Mouse (Mus musculus) macrophage (primary cell): ENCODE measurements at regions not wholly inside any gene's neighbourhood (a gene's known extent, or its start where the extent isn't known, plus 50 kb on each side); places are given as distances from the start of the nearest gene placed in this dataset.

Source experiments
- H3K27ac ChIP-seq: fragments of 350-480 bp; formaldehyde crosslinking; 2 replicates; pipeline ENCODE4 v1.9.0; 2021
- H3K36me3 ChIP-seq: fragments of 350-480 bp; formaldehyde crosslinking; 2 replicates; pipeline ENCODE4 v1.9.0; 2021; ENCODE audit errors: inconsistent target
- H3K4me3 ChIP-seq: fragments of 350-480 bp; formaldehyde crosslinking; 2 replicates; pipeline ENCODE4 v1.9.0; 2021; ENCODE audit errors: inconsistent target
- H3K79me2 ChIP-seq: fragments of 350-480 bp; formaldehyde crosslinking; 2 replicates; pipeline ENCODE4 v1.9.0; 2021; ENCODE audit errors: inconsistent target
- WGBS: methylation state at CpG from one replicate; pipeline ENCODE4 v1.1.7; 2026; ENCODE audit warnings: inconsistent platforms; ENCODE audit not compliant: missing documents; 5-methylcytosine and 5-hydroxymethylcytosine counted together

DNA sequence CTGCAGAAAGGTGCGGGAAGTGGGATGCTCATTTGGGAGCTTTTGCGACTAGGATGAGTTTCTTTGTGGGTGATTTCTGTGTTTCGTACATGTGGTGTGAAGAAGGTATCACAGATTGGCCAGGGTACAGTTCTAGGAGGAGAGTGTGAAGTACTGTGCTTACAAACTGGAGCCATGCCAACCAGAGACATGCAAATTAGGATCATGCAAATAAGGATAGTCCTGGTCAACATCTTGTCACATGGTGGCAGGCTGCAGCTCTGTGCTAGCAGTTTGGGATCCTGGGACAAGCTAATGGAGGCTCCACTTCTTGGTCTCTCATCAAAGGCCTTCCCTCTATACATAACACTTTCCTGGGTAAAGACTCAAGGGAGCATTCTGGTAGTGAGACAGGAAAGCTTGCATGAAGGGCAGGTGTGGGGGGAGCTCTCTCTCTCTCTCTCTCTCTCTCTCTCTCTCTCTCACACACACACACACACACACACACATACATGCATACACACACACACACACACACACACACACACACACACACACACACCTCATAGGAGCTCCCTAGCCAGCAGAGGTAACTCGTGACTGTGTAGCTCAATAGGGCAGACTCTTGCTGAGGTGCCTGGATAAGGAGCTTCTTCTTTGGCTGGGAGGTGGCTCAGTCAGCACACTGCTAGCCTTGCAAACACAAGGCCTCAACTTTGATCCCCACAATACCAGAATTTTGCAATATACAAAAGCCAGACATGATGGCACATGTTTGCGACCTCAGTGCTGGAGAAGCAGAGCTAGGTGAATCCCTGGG, 177.1 kb upstream of the Ctnnb1 start:
- no peaks in the 10 kb centered on the region for H3K79me2 ChIP-seq
- H3K27ac ChIP-seq, result no peak overlapping the region
- no peaks in the 10 kb centered on the region for H3K36me3 ChIP-seq
- WGBS, result 89% methylated on average over 5 of the region's 5 CpGs
- no peak overlapping the region for H3K4me3 ChIP-seq

- H3K79me2 ChIP-seq, result no peaks in the 10 kb centered on the region
- H3K4me3 ChIP-seq, result no peak overlapping the region
- no peak overlapping the region for H3K27ac ChIP-seq
- H3K36me3 ChIP-seq, result no peaks in the 10 kb centered on the region
These were observed 174.9 kb upstream of the Ctnnb1 start for GRCm38 (mm10) chr9:120754151-120754550.

- Histone ChIP-seq H3K27ac (no peak overlapping the region), H3K36me3 (no peaks in the 10 kb centered on the region), H3K4me3 (no peak overlapping the region), H3K79me2 (no peaks in the 10 kb centered on the region)
- WGBS, result 85% methylated on average over 7 of the region's 7 CpGs
These were observed 173.5 kb upstream of the Ctnnb1 start for GRCm38 (mm10) chr9:120755486-120755885.

- Histone ChIP-seq H3K27ac (no peak overlapping the region), H3K4me3 (no peak overlapping the region), H3K36me3 (no peaks in the 10 kb centered on the region), H3K79me2 (no peaks in the 10 kb centered on the region)
- 92% methylated on average over 3 of the region's 3 CpGs for WGBS
These were observed 171.0 kb upstream of the Ctnnb1 start for GRCm38 (mm10) chr9:120758003-120758402.

- no peaks in the 10 kb centered on the region for H3K79me2 ChIP-seq
- no peak overlapping the region for H3K27ac ChIP-seq
- no peak overlapping the region for H3K4me3 ChIP-seq
- H3K36me3 ChIP-seq, result no peaks in the 10 kb centered on the region
- 87% methylated on average over 1 of the region's 1 CpGs for WGBS
These were observed 170.4 kb upstream of the Ctnnb1 start for GRCm38 (mm10) chr9:120758632-120759031.

- H3K36me3 ChIP-seq, result no peaks in the 10 kb centered on the region
- 53% methylated on average over 5 of the region's 5 CpGs for WGBS
- H3K4me3 ChIP-seq, result no peak overlapping the region
- no peak overlapping the region for H3K27ac ChIP-seq
- H3K79me2 ChIP-seq, result no peaks in the 10 kb centered on the region
These were observed 169.2 kb upstream of the Ctnnb1 start for GRCm38 (mm10) chr9:120759771-120760170.

GRCm38 (mm10) chr9:120763802-120764201, 165.2 kb upstream of the Ctnnb1 start:
- WGBS, result 94% methylated on average over 2 of the region's 2 CpGs
- no peaks in the 10 kb centered on the region for H3K36me3 ChIP-seq
- H3K79me2 ChIP-seq, result no peaks in the 10 kb centered on the region
- no peak overlapping the region for H3K27ac ChIP-seq
- no peak overlapping the region for H3K4me3 ChIP-seq

- WGBS, result 95% methylated on average over 9 of the region's 9 CpGs
- H3K79me2 ChIP-seq, result no peaks in the 10 kb centered on the region
- H3K4me3 ChIP-seq, result no peak overlapping the region
- no peak overlapping the region for H3K27ac ChIP-seq
- H3K36me3 ChIP-seq, result no peaks in the 10 kb centered on the region
These were observed 164.4 kb upstream of the Ctnnb1 start for GRCm38 (mm10) chr9:120764663-120765062.

DNA sequence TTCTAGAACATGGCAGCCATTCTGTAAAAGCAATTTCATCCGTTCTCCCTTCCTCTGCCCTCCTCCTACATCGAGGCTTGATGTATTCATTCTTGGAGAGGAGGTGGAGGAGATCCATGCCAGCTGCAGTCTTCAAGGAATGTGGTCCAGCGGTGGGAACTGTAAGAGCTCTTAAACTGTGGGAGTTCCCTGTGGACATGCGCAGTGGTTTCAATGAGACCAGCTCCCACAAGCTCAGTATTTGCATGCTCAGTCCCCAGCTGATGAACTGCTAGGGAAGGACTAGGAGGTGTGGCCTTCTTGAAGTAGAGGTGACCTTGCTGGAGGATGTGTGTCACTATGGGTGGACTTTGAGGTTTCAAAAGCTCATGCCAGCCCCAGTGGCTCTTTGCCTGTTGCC, 163.7 kb upstream of the Ctnnb1 start:
- no peak overlapping the region for H3K4me3 ChIP-seq
- H3K27ac ChIP-seq, result no peak overlapping the region
- no peaks in the 10 kb centered on the region for H3K36me3 ChIP-seq
- no peaks in the 10 kb centered on the region for H3K79me2 ChIP-seq
- 98% methylated on average over 4 of the region's 4 CpGs for WGBS

GRCm38 (mm10) chr9:120766881-120767280, 162.1 kb upstream of the Ctnnb1 start:
- Histone ChIP-seq H3K27ac (no peak overlapping the region), H3K79me2 (no peaks in the 10 kb centered on the region), H3K4me3 (no peak overlapping the region), H3K36me3 (no peaks in the 10 kb centered on the region)
- WGBS, result 93% methylated on average over 2 of the region's 2 CpGs

- Histone ChIP-seq H3K36me3 (no peaks in the 10 kb centered on the region), H3K27ac (no peak overlapping the region), H3K79me2 (no peaks in the 10 kb centered on the region), H3K4me3 (no peak overlapping the region)
- 89% methylated on average over 4 of the region's 4 CpGs for WGBS
These were observed 161.6 kb upstream of the Ctnnb1 start for GRCm38 (mm10) chr9:120767396-120767795.

- Histone ChIP-seq H3K4me3 (no peak overlapping the region), H3K27ac (no peak overlapping the region), H3K79me2 (no peaks in the 10 kb centered on the region), H3K36me3 (no peaks in the 10 kb centered on the region)
- WGBS, result 93% methylated on average over 8 of the region's 8 CpGs
These were observed 160.0 kb upstream of the Ctnnb1 start for GRCm38 (mm10) chr9:120769056-120769455.

GRCm38 (mm10) chr9:120769679-120770078, 159.3 kb upstream of the Ctnnb1 start:
- Histone ChIP-seq H3K79me2 (no peaks in the 10 kb centered on the region), H3K36me3 (no peaks in the 10 kb centered on the region)
- 91% methylated on average over 7 of the region's 7 CpGs for WGBS

GRCm38 (mm10) chr9:120770886-120771285, 158.1 kb upstream of the Ctnnb1 start:
- no peak overlapping the region for H3K27ac ChIP-seq
- 83% methylated on average over 1 of the region's 1 CpGs for WGBS
- no peaks in the 10 kb centered on the region for H3K36me3 ChIP-seq
- no peaks in the 10 kb centered on the region for H3K79me2 ChIP-seq
- H3K4me3 ChIP-seq, result no peak overlapping the region

More at GRCm38 (mm10) chr9:120769679-120770078, 159.3 kb upstream of the Ctnnb1 start:
- no peak overlapping the region for H3K4me3 ChIP-seq
- H3K27ac ChIP-seq, result no peak overlapping the region

DNA sequence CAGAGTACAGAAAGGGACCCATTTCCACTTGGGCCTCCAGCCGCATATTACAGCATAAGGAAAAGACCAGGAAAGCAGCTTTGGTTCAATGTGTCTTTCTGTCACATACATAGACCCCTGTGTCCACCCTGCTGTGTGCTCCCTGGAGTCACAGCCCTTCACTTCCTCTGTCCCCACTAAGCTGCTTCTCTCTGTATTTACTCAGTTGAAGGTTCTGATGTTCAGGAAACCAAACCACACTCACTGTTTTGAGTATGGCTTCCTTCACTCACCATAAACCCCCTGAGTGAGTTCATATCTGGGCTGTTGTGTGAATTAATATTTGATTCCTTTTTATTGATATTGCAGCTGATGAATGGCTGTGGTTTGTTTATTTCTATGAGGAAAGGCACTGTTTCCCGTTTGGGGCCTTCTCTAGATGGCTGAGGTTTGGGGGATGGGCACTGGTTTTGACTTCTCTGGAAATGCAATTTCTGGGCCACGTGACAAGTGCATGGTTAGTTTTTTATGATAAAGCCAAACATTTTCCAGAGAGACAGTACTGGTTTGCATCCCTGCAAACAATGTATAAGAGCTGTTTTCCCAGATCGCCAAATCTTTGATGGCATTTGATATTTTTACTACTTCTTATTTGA, 157.0 kb upstream of the Ctnnb1 start:
- no peak overlapping the region for H3K27ac ChIP-seq
- no peak overlapping the region for H3K4me3 ChIP-seq
- H3K36me3 ChIP-seq, result no peaks in the 10 kb centered on the region
- 47% methylated on average over 4 of the region's 4 CpGs for WGBS
- no peaks in the 10 kb centered on the region for H3K79me2 ChIP-seq
